Mouse (Mus musculus) 416B (cell line): ENCODE measurements around the gene Igfbp2.

Experiments
- DNase-seq: peaks from one replicate; pipeline ENCODE4 v3.0.0; 2011; ENCODE audit warnings: low read depth

The Igfbp2 gene

GRCm38 (mm10) chr1:72815184-72815583 lies 9.1 kb upstream of the Igfbp2 start:
- DNase-seq, result no peak

- no peak for DNase-seq
Measured at GRCm38 (mm10) chr1:72815616-72816015, 8.7 kb upstream of the Igfbp2 start.

- no peak for DNase-seq
Measured at GRCm38 (mm10) chr1:72819995-72820394, 4.3 kb upstream of the Igfbp2 start.

- no peak for DNase-seq
Measured at GRCm38 (mm10) chr1:72822893-72823292, 1.4 kb upstream of the Igfbp2 start.

- DNase-seq, result no peak
Measured at GRCm38 (mm10) chr1:72824707-72825101, 401 bp downstream of the Igfbp2 start.

GRCm38 (mm10) chr1:72825286-72825685 lies 983 bp downstream of the Igfbp2 start:
- no peak for DNase-seq

- no peak for DNase-seq
Measured at GRCm38 (mm10) chr1:72825921-72826320, 1.6 kb downstream of the Igfbp2 start.

GRCm38 (mm10) chr1:72826446-72826845 lies 2.1 kb downstream of the Igfbp2 start:
- no peak for DNase-seq

GRCm38 (mm10) chr1:72826931-72827330 lies 2.6 kb downstream of the Igfbp2 start:
- no peak for DNase-seq

- DNase-seq, result no peak
Measured at GRCm38 (mm10) chr1:72827411-72828315, 3.4 kb downstream of the Igfbp2 start.

- DNase-seq, result no peak
Measured at GRCm38 (mm10) chr1:72828843-72829242, 4.5 kb downstream of the Igfbp2 start.

- DNase-seq, result no peak
Measured at GRCm38 (mm10) chr1:72830485-72830884, 6.2 kb downstream of the Igfbp2 start.

GRCm38 (mm10) chr1:72832715-72833153 lies 8.4 kb downstream of the Igfbp2 start:
- DNase-seq, result no peak

GRCm38 (mm10) chr1:72833563-72833962 lies 9.3 kb downstream of the Igfbp2 start:
- DNase-seq, result no peak

- no peak for DNase-seq
Measured at GRCm38 (mm10) chr1:72839356-72839755, 15.1 kb downstream of the Igfbp2 start.

- no peak for DNase-seq
Measured at GRCm38 (mm10) chr1:72839791-72840190, 15.5 kb downstream of the Igfbp2 start.

- no peak for DNase-seq
Measured at GRCm38 (mm10) chr1:72842666-72843459, 18.6 kb downstream of the Igfbp2 start.

- DNase-seq, result no peak
Measured at GRCm38 (mm10) chr1:72844675-72845074, 20.4 kb downstream of the Igfbp2 start.

- no peak for DNase-seq
Measured at GRCm38 (mm10) chr1:72847849-72848380, 23.6 kb downstream of the Igfbp2 start.

- no peak for DNase-seq
Measured at GRCm38 (mm10) chr1:72849037-72849436, 24.7 kb downstream of the Igfbp2 start.

GRCm38 (mm10) chr1:72853759-72854158 lies 29.5 kb downstream of the Igfbp2 start:
- no peak for DNase-seq

GRCm38 (mm10) chr1:72854337-72855237 lies 30.3 kb downstream of the Igfbp2 start:
- DNase-seq, result peak; percentile 51
